Mouse (Mus musculus): ENCODE results near the gene Id2. TPM values are rescaled to one million over a fixed set of nuclear protein-coding genes. Genes with fewer than 3 reads are reported as not detected.

Gene Id2
- polyA plus RNA-seq, 1 experiment from 2014 or later: 359 TPM

GRCm38 (mm10) chr12:25094621-25095521 is 2.1 kb downstream of the Id2 start:
- H3K9ac ChIP-seq (ENCODE audit: low read length): peak overlapping the region; percentile 82
- H3K27me3 ChIP-seq (ENCODE audit: control insufficient read depth, insufficient read depth, low read length): no peaks in the 10 kb centered on the region
- peaks cover 29% of the 10 kb centered on the region for H3K4me1 ChIP-seq (ENCODE audit: control insufficient read depth, insufficient read depth, low read length)
- H3K4me2 ChIP-seq: peak overlapping the region; percentile 93
- H3K9me3 ChIP-seq (ENCODE audit: control insufficient read depth, low read length): no peaks in the 10 kb centered on the region
- peak overlapping the region; percentile 60; the same call in 1 of the 2 replicates for H3K27ac ChIP-seq (ENCODE audit: low read depth, low read length)
- H3K4me3 ChIP-seq (ENCODE audit: low read depth, low read length): peak overlapping the region; percentile 69
- WGBS: under 1% methylated on average over 22 of the region's 22 CpGs
- H3K36me3 ChIP-seq (ENCODE audit: control insufficient read depth, insufficient read depth, low read length): no peaks in the 10 kb centered on the region
- DNase-seq (ENCODE audit: low spot score, missing footprints) (peak; percentile 95), ATAC-seq (ENCODE audit: low FRiP score) (no peak)

- Histone ChIP-seq H3K4me1 (ENCODE audit: control insufficient read depth, insufficient read depth, low read length) (peaks cover 26% of the 10 kb centered on the region), H3K27me3 (ENCODE audit: control insufficient read depth, insufficient read depth, low read length) (no peaks in the 10 kb centered on the region), H3K27ac (ENCODE audit: low read depth, low read length) (no peak overlapping the region), H3K4me3 (ENCODE audit: low read depth, low read length) (peak overlapping the region; percentile 41), H3K36me3 (ENCODE audit: control insufficient read depth, insufficient read depth, low read length) (no peaks in the 10 kb centered on the region), H3K4me2 (peak overlapping the region; percentile 62), H3K9ac (ENCODE audit: low read length) (peak overlapping the region; percentile 47), H3K9me3 (ENCODE audit: control insufficient read depth, low read length) (no peaks in the 10 kb centered on the region)
- ATAC-seq (ENCODE audit: low FRiP score) (no peak), DNase-seq (ENCODE audit: low spot score, missing footprints) (peak; percentile 89)
- whole genome bisulfite sequencing: 14% methylated on average over 11 of the region's 11 CpGs
Observed at GRCm38 (mm10) chr12:25093241-25093774, 3.6 kb downstream of the Id2 start.

DNA sequence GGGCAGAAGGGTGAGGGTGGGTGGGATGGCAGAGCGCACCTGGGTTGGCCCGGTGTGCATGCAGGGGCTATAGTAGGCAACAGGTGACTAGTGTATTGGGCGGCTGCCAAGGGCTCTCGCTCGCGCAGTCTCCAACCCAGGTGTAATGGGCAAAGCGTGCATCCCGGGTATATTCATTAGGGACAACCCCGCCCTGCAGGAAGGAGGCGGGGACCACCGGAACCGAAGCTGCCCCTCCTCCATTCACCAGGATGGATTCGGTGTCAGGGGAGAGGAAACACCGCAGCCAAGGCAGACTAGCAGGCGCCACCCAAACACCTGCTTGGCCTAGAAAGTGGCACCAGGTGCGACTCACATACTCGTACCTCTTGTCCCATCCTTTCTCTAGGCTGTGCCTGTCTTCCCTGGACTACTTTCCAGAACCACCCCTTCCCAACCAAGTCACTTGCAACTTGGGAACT is 4.2 kb downstream of the Id2 start:
- Histone ChIP-seq H3K36me3 (ENCODE audit: control insufficient read depth, insufficient read depth, low read length) (no peaks in the 10 kb centered on the region), H3K27me3 (ENCODE audit: control insufficient read depth, insufficient read depth, low read length) (no peaks in the 10 kb centered on the region), H3K4me1 (ENCODE audit: control insufficient read depth, insufficient read depth, low read length) (peaks cover 23% of the 10 kb centered on the region), H3K4me3 (ENCODE audit: low read depth, low read length) (peak overlapping the region; percentile 41), H3K9ac (ENCODE audit: low read length) (peak overlapping the region; percentile 47; the same call in 1 of the 2 replicates), H3K4me2 (peak overlapping the region; percentile 62), H3K9me3 (ENCODE audit: control insufficient read depth, low read length) (no peaks in the 10 kb centered on the region), H3K27ac (ENCODE audit: low read depth, low read length) (no peak overlapping the region)
- DNase-seq (ENCODE audit: low spot score, missing footprints) (peak; percentile 91), ATAC-seq (ENCODE audit: low FRiP score) (peak; percentile 8; the same call in 1 of the 2 replicates)
- 3% methylated on average over 17 of the region's 17 CpGs for WGBS

DNA sequence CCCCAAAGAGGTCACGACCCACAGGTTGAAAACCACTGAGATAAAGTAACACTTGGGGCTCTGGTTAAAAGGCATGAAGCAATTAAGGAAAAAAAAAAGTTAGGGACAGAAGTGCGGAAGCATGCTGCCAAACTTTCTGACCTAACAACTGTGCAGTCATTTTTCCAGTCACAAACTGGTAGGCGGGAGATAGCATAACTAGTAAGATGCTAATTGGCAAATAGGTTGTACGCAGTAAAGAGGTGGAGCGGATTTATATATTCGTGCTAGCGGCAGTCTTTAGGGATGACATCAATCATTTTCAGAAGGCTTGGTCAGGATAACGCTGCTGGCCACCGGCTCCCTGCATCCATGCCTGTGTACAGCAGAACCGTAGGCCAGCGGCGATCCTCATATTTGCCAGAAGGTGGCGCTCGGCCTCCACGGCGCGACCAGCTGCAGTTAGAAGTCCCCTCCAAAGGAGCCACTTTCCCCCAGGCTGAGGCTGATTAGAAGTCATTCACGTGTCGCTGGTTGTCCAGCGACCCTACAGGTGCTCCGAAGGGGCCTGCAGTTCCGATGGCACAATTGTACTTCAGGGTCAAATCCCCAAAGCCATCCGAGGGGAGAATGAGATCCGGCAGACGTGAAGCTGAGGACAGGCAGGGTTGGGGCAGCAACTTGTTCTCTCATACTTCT is 4.8 kb downstream of the Id2 start:
- Histone ChIP-seq H3K4me1 (ENCODE audit: control insufficient read depth, insufficient read depth, low read length) (peaks cover 18% of the 10 kb centered on the region), H3K36me3 (ENCODE audit: control insufficient read depth, insufficient read depth, low read length) (no peaks in the 10 kb centered on the region), H3K27me3 (ENCODE audit: control insufficient read depth, insufficient read depth, low read length) (no peaks in the 10 kb centered on the region), H3K9ac (ENCODE audit: low read length) (peak overlapping the region; percentile 17; the same call in 1 of the 2 replicates), H3K4me2 (peak overlapping the region; percentile 62), H3K4me3 (ENCODE audit: low read depth, low read length) (peak overlapping the region; percentile 41), H3K27ac (ENCODE audit: low read depth, low read length) (no peak overlapping the region), H3K9me3 (ENCODE audit: control insufficient read depth, low read length) (no peaks in the 10 kb centered on the region)
- DNase-seq (ENCODE audit: low spot score, missing footprints) (peak; percentile 99), ATAC-seq (ENCODE audit: low FRiP score) (peak; percentile 57)
- 8% methylated on average over 25 of the region's 25 CpGs for WGBS

DNA sequence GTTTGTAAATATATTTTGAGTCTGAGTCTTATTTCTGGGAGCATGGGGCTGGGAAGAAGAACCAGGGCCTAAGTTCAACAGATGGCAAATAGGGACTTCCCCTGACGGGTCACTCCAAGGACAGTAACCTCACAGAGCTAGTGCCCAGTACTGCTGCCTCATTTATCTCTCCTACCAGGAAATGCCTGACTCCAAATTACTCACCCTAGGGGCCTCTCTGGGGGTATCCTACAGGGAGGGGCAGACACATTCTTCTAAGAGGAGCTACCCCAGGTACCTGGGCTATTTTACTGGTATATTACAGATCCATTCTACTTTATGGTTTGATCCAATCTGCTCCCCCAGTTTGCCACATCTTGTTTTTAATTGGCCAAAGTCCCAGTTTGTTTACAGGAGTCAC is 7.5 kb downstream of the Id2 start:
- H3K27me3 ChIP-seq (ENCODE audit: control insufficient read depth, insufficient read depth, low read length): no peaks in the 10 kb centered on the region
- DNase-seq (ENCODE audit: low spot score, missing footprints) (no peak), ATAC-seq (ENCODE audit: low FRiP score) (no peak)
- WGBS: 85% methylated on average over 1 of the region's 1 CpGs
- no peak overlapping the region for H3K27ac ChIP-seq (ENCODE audit: low read depth, low read length)
- H3K9ac ChIP-seq (ENCODE audit: low read length): no peak overlapping the region
- H3K4me1 ChIP-seq (ENCODE audit: control insufficient read depth, insufficient read depth, low read length): peaks cover 13% of the 10 kb centered on the region
- no peaks in the 10 kb centered on the region for H3K36me3 ChIP-seq (ENCODE audit: control insufficient read depth, insufficient read depth, low read length)
- no peaks in the 10 kb centered on the region for H3K9me3 ChIP-seq (ENCODE audit: control insufficient read depth, low read length)
- no peak overlapping the region for H3K4me2 ChIP-seq
- no peak overlapping the region for H3K4me3 ChIP-seq (ENCODE audit: low read depth, low read length)

- H3K9me3 ChIP-seq (ENCODE audit: control insufficient read depth, low read length): no peaks in the 10 kb centered on the region
- no peak overlapping the region for H3K9ac ChIP-seq (ENCODE audit: low read length)
- no peaks in the 10 kb centered on the region for H3K4me1 ChIP-seq (ENCODE audit: control insufficient read depth, insufficient read depth, low read length)
- H3K27ac ChIP-seq (ENCODE audit: low read depth, low read length): no peak overlapping the region
- no peaks in the 10 kb centered on the region for H3K36me3 ChIP-seq (ENCODE audit: control insufficient read depth, insufficient read depth, low read length)
- no peak overlapping the region for H3K4me3 ChIP-seq (ENCODE audit: low read depth, low read length)
- ATAC-seq (ENCODE audit: low FRiP score) (no peak), DNase-seq (ENCODE audit: low spot score, missing footprints) (no peak)
- no peaks in the 10 kb centered on the region for H3K27me3 ChIP-seq (ENCODE audit: control insufficient read depth, insufficient read depth, low read length)
- 55% methylated on average over 4 of the region's 4 CpGs for WGBS
- H3K4me2 ChIP-seq: no peak overlapping the region
Observed at GRCm38 (mm10) chr12:25086966-25087365, 10.0 kb downstream of the Id2 start.

DNA sequence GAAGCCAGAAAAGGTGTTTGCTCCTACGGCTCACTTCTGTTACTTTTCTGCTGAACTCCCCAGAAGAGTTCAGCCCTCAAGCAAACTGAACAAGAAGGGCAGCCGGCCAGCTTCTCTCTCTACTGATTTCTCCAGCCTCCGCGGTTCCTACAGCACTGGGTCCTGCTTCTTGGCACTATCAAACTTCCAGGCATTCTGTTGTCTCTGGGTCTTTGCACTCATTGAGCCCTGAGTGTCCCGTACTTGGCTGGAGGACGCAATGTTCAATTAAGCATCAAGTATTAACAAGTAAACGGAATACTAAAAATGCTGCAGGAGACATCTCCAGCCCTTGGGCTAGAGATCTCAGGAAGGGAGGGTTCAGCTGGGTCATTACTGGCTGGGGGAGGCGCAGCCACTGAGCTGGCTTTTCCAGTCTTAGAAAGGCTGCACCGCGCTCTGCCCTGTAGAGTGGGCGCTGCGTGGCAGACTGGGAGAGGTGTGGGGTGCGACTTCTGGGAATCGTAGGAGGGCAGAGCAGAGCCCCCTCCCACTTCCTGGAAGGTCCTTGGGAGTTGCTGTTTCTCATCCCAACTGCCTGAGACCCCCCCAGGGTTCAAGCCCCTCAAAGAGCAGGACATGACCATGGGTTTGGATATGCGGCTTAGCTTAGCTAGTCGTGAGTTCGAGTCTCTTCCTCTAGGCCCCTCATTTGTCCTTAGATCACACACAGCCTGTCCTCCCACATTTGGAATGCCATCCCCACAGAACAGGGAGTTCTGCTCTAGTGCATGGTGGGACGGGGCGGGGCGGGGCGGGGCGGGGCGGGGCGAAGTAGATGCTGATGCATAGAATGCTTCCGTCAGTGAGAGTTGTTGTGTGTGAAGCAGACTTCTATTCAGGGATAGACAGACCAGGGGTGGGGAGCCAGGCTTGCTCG is 13.4 kb downstream of the Id2 start:
- 38% methylated on average over 26 of the region's 26 CpGs for WGBS
- Histone ChIP-seq H3K27me3 (ENCODE audit: control insufficient read depth, insufficient read depth, low read length) (no peaks in the 10 kb centered on the region), H3K4me3 (ENCODE audit: low read depth, low read length) (no peak overlapping the region), H3K36me3 (ENCODE audit: control insufficient read depth, insufficient read depth, low read length) (no peaks in the 10 kb centered on the region), H3K9ac (ENCODE audit: low read length) (no peak overlapping the region), H3K4me1 (ENCODE audit: control insufficient read depth, insufficient read depth, low read length) (no peaks in the 10 kb centered on the region), H3K9me3 (ENCODE audit: control insufficient read depth, low read length) (no peaks in the 10 kb centered on the region), H3K4me2 (no peak overlapping the region; the same call in 1 of the 2 replicates), H3K27ac (ENCODE audit: low read depth, low read length) (no peak overlapping the region)
- DNase-seq (ENCODE audit: low spot score, missing footprints) (no peak), ATAC-seq (ENCODE audit: low FRiP score) (no peak)

- Histone ChIP-seq H3K9me3 (ENCODE audit: control insufficient read depth, low read length) (no peaks in the 10 kb centered on the region), H3K9ac (ENCODE audit: low read length) (no peak overlapping the region), H3K4me2 (no peak overlapping the region), H3K36me3 (ENCODE audit: control insufficient read depth, insufficient read depth, low read length) (no peaks in the 10 kb centered on the region), H3K27ac (ENCODE audit: low read depth, low read length) (no peak overlapping the region), H3K4me3 (ENCODE audit: low read depth, low read length) (no peak overlapping the region), H3K4me1 (ENCODE audit: control insufficient read depth, insufficient read depth, low read length) (no peaks in the 10 kb centered on the region), H3K27me3 (ENCODE audit: control insufficient read depth, insufficient read depth, low read length) (no peaks in the 10 kb centered on the region)
- no peak for ATAC-seq (ENCODE audit: low FRiP score)
- DNase-seq (ENCODE audit: low spot score, missing footprints): peak; percentile 59
- 89% methylated on average over 3 of the region's 3 CpGs for WGBS
Observed at GRCm38 (mm10) chr12:25074344-25074743, 22.6 kb downstream of the Id2 start.

Measured in midbrain, embryonic 11.5 days (tissue).